Mouse (Mus musculus) monocyte, adult 59 days (primary cell): Measurements from ENCODE around the gene Nkg7. TPM values are rescaled to one million over a fixed set of nuclear protein-coding genes. Genes with fewer than 3 reads are reported as not detected.

Experiments
- total RNA-seq, 2 experiments: library from RNA; stranded (reverse); gene quantifications; one replicate each; pipeline ENCODE4 v1.2.4; 2023

Nkg7 gene
- under 1 TPM in 1 of 2 experiments, not detected in 1; 0.81 TPM for total RNA-seq

DNA sequence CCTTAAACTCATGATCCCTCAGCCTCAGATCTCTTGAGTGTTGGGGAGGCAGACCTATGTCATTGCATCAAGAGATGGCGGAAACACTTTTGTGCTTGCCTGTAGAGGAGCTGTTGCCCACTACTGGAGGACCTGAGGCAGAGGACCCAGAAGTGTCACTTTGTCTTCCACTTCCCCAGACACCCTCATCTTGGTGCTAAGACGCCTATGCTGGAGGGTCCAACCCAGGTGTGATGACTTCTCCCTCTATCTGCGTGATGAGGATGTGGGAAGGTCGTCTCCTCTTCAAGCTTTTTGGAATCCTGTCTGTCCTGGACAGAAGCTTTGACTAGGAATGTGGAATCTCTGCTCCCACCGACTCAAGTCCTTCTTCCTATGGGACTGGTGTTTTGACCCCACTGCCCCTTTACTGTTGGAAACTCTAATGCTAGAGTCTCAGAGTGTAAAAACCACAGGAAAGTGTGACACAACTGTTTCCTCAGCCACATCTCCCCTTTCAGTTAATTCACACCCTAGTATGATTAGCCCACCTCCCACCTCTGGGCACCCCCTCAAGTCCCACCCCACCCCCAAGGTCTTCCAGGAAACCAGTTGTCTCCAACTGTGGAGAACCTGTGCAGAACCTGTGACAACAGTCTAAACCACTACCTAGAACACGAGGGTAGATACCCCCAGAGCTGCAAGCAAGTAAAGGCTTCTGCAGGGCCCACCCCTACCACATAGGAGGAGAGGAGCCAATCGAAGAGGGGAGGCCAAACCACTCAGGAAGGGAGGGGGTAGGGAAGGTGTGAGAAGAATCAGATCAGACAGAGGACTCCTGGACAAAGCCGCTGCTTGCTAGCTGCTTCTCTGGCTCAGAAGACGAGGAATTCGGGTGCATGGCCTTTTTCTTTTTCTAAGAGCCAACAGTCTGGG, at the start of gene Nkg7:
TSS of gene Nkg7 (plus strand) at position 733 of the 915 bp plus-strand sequence.

GRCm38 (mm10) chr7:43408131-43408553, 28.7 kb upstream of the Nkg7 start, which contains the start of gene Siglecg:
Gene Siglecg, plus strand, starts transcription at chr7:43408204.

DNA sequence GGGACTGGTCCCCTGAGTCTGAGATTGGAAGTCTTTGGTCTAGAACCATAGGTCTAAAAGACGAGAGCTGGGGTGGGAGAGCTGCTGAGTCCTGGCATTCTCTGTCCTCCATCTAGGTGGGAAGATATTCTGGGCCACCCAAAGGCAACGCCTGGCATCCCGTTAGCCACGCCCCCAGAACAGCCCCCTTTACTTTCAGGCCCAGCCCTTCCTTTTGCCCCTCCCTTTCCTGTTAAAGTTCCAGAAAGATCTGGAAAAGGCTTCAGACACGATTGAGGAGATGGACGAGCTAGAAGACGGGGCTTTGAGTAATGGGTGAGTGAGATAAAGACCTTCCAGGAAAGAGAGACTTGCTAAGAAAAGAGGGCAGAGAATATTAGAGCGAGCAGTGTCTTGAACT, 9.5 kb upstream of the Nkg7 start, which contains the start of gene Lim2:
TSS of gene Lim2 (plus strand) at position 265 of the 400 bp plus-strand sequence.

DNA sequence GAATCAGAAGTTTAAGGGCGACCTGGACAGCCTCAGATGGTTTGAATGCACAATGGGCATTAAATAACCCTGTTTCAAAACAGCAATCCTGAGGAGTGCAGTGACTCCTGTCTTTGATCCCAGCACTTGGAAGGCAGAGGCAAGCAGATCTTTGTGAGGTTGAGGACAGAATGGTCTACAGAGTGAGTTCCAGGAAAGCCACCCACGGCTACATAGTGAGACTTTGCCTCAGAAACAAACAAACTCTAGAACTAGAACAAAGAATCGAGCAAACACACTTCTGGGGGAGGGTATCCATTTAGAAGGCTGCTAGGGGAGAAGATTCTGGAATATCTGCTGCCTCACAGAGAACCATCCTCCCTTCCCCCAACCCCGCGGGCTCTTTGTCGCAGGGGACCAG, 3.6 kb downstream of the Nkg7 start, which contains the start of gene Cldnd2:
TSS of gene Cldnd2 (plus strand) at position 301 of the 400 bp plus-strand sequence.

DNA sequence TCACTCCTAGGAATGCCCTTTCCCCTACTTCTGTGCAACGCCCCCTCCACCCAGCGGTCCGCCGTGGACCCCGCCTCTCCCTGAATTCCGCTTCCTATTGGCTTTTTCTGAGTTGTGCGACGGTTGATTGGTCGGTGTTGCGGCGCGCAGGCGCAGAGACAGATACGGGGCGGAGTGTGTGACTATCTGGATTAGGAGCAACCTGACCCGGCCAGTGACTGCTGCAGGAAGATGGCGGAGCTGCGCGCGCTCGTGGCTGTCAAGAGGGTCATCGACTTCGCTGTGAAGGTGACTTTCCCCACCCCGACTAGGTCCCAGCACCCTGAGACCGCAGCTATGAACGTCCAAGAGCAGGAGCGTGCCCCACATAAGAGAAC, 7.0 kb downstream of the Nkg7 start, which contains the start of the genes Etfb and Gm45233:
TSS of gene Etfb (plus strand) at position 167 of the 377 bp plus-strand sequence.
TSS of gene Gm45233 (plus strand) at position 212 of the 377 bp plus-strand sequence.

DNA sequence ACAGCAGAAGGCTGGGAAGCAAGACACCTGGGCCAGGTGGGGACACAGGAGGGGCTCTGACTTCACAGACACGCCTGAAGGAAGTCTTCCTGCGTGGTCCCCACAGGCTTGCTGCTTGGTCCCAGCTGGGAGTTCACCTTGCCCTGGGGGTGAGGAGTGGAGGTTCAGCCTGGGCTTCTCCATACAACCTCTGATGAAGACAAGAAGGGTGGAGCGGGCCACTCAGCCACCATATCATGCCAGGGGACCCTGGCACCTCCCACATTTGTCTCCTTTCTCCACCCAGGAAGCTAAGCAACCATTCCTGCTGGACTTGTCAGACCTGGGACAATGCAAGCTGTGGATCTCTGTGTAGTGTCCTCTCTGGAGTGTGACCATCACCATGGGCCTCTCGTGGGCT, 26.0 kb downstream of the Nkg7 start, which contains the start of gene Vsig10l:
TSS of gene Vsig10l (plus strand) at position 301 of the 400 bp plus-strand sequence.

Other genes starting within 250 kb of the Nkg7 start
- 10 to 100 TPM; 19.0 to 21.5 TPM for gene Zfp715, start 123.8 kb upstream of the Nkg7 start, total RNA-seq
- gene Siglecf, start 85.7 kb upstream of the Nkg7 start, total RNA-seq: under 1 TPM in 1 of 2 experiments, not detected in 1; 0.55 TPM
- gene Siglecg, start 28.9 kb upstream of the Nkg7 start, total RNA-seq: 1 to 10 TPM; 8.9 to 9.6 TPM
- gene Lim2, start 9.4 kb upstream of the Nkg7 start, total RNA-seq: not detected
- gene Cldnd2, start 3.7 kb downstream of the Nkg7 start, total RNA-seq: not detected
- 10 to 100 TPM; 70.6 to 73.5 TPM for gene Etfb, start 7.0 kb downstream of the Nkg7 start, total RNA-seq
- not detected for gene Gm45233, start 7.1 kb downstream of the Nkg7 start, total RNA-seq
- gene Vsig10l, start 26.1 kb downstream of the Nkg7 start, total RNA-seq: 1 to 10 TPM; 4.6 to 6.6 TPM
- not detected for gene Iglon5, start 53.0 kb downstream of the Nkg7 start, total RNA-seq
- gene 4931406B18Rik, start 68.9 kb downstream of the Nkg7 start, total RNA-seq: not detected
- 10 to 100 TPM; 61.6 to 75.0 TPM for gene Cd33, start 107.4 kb downstream of the Nkg7 start, total RNA-seq
- 10 to 100 TPM; 10.2 to 11.0 TPM for gene Zfp658, start 125.2 kb downstream of the Nkg7 start, total RNA-seq
- 10 to 100 TPM; 10.5 to 10.7 TPM for gene Zfp719, start 142.5 kb downstream of the Nkg7 start, total RNA-seq
- 1 to 10 TPM in 1 of 2 experiments, not detected in 1; 1.2 TPM for gene Zfp819, start 170.1 kb downstream of the Nkg7 start, total RNA-seq
- gene Ceacam18, start 197.6 kb downstream of the Nkg7 start, total RNA-seq: not detected
- gene Siglece, start 223.1 kb downstream of the Nkg7 start, total RNA-seq: 100 to 1,000 TPM; 128 to 137 TPM
- 1 to 10 TPM; 6.9 to 7.3 TPM for gene Ctu1, start 234.9 kb downstream of the Nkg7 start, total RNA-seq